Mouse (Mus musculus) liver, embryonic 16.5 days (tissue): Measurements from ENCODE around the gene Ssc5d. TPM values are rescaled to one million over a fixed set of nuclear protein-coding genes. Genes with fewer than 3 reads are reported as not detected.

Experiments
- ATAC-seq: fragments of 200-750 bp; cut with Nextera tagmentation; 2 replicates; pipeline ENCODE4 v1.8.0; 2017; ENCODE audit warnings: low read depth, mild to moderate bottlenecking, moderate number of reproducible peaks, moderate library complexity
- H3K27ac ChIP-seq: fragments of 300-500 bp; sonication (generic); 2 replicates; pipeline ENCODE4 v1.5.1; 2014; ENCODE audit warnings: mild to moderate bottlenecking, low read length
- H3K27me3 ChIP-seq: fragments of 300-500 bp; sonication (generic); 2 replicates; pipeline ENCODE4 v1.6.1; 2014; ENCODE audit warnings: low read depth, low read length, mixed read lengths; ENCODE audit not compliant: control insufficient read depth, insufficient read depth
- H3K36me3 ChIP-seq: fragments of 300-500 bp; sonication (generic); 2 replicates; pipeline ENCODE4 v1.6.1; 2014; ENCODE audit warnings: mild to moderate bottlenecking; ENCODE audit not compliant: control insufficient read depth, insufficient read depth
- H3K4me1 ChIP-seq: fragments of 300-500 bp; sonication (generic); 2 replicates; pipeline ENCODE4 v1.6.1; 2014; ENCODE audit warnings: low read depth, low read length, mixed read lengths; ENCODE audit not compliant: control insufficient read depth
- H3K4me2 ChIP-seq: fragments of 300-500 bp; sonication (generic); 2 replicates; pipeline ENCODE4 v1.6.1; 2014; ENCODE audit warnings: low read depth, low read length, mixed read lengths
- H3K4me3 ChIP-seq: fragments of 300-500 bp; sonication (generic); 2 replicates; pipeline ENCODE4 v1.5.1; 2014; ENCODE audit warnings: low read depth, mild to moderate bottlenecking, low read length
- H3K9ac ChIP-seq: fragments of 300-500 bp; sonication (generic); 2 replicates; pipeline ENCODE4 v1.6.1; 2014; ENCODE audit warnings: low read depth, low read length
- H3K9me3 ChIP-seq: fragments of 300-500 bp; sonication (generic); replicated peaks from 2 replicates; pipeline ENCODE4 v1.6.1; 2016; ENCODE audit warnings: low read length; ENCODE audit not compliant: control insufficient read depth
- WGBS: fragments of 180-500 bp; shearing (Covaris S2); extraction: QIAGEN DNeasy Blood & Tissue Kit; methylation state at CpG from one replicate; pipeline ENCODE4 v1.1.7; 2014; ENCODE audit not compliant: insufficient replicate concordance; 5-methylcytosine and 5-hydroxymethylcytosine counted together
- polyA plus RNA-seq: library from polyadenylated mRNA; unstranded; fragments of >200 nt; fragmentation: Nextera tagmentation; extraction: Ambion mirVana; gene quantifications from 2 replicates; pipeline ENCODE4 v1.2.1, GENCODE M21; 2015

The Ssc5d gene
- polyA plus RNA-seq, 1 experiment from 2014 or later, result 0.20 TPM

DNA sequence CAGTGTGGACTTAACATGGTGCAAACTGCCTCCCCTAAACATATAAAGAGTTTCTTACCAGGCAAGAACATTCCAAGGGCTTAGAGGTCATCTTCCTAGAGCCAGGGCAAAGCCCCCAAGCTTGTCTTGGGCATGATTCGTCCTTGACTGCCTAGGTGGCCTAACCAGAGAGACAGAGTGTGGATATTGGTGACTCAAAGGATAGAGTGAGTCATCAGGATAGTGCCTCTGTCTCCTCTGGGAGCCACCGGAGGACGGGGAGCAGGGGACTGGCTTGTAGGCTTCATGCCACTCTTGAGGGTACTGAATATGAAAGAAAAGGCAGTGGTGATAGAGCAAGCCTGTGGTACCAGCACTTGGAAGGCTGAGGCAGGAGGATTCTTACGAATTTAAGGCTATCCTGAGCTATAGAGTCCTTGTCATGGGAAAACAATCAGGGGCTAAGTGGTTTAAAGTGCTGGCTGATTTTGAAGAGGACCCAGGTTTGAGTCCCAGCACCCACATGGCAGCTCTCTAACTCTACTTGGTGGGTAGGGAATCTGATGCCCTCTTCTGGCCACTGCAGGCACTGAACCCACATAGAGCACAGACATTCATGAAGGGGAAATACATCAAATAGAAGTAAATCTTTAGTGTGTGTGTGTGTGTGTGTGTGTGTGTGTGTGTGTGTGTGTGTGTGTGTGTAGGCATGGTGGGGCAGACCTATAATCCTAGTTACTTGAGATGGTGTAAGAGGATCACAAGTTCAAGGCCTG, 8.8 kb downstream of the Ssc5d start:
- WGBS, result 56% methylated on average over 4 of the region's 4 CpGs
- Histone ChIP-seq H3K4me1 (no peaks in the 10 kb centered on the region), H3K9me3 (no peaks in the 10 kb centered on the region), H3K27ac (no peak overlapping the region), H3K4me3 (no peak overlapping the region), H3K9ac (no peak overlapping the region), H3K4me2 (no peak overlapping the region), H3K36me3 (no peaks in the 10 kb centered on the region), H3K27me3 (no peaks in the 10 kb centered on the region)
- no peak for ATAC-seq

DNA sequence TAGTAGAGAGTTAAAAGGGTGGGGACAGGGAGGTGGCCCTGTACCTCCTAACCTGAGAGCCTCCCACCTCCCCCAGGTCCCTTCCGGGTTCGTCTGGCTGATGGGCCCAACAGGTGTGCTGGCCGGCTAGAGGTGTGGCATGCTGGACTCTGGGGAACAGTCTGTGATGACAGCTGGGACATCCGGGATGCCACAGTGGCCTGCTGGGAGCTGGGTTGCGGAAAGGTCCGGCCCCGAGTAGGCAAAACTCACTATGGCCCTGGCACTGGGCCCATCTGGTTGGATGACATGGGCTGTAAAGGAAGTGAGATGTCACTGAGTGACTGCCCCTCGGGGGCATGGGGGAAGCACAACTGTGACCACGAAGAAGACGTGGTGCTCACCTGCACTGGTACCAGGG, 11.2 kb downstream of the Ssc5d start:
- H3K36me3 ChIP-seq, result no peaks in the 10 kb centered on the region
- H3K4me3 ChIP-seq, result no peak overlapping the region
- no peaks in the 10 kb centered on the region for H3K9me3 ChIP-seq
- no peak overlapping the region for H3K4me2 ChIP-seq
- no peaks in the 10 kb centered on the region for H3K4me1 ChIP-seq
- 57% methylated on average over 10 of the region's 10 CpGs for WGBS
- no peaks in the 10 kb centered on the region for H3K27me3 ChIP-seq
- no peak overlapping the region for H3K27ac ChIP-seq
- no peak for ATAC-seq
- H3K9ac ChIP-seq, result no peak overlapping the region

DNA sequence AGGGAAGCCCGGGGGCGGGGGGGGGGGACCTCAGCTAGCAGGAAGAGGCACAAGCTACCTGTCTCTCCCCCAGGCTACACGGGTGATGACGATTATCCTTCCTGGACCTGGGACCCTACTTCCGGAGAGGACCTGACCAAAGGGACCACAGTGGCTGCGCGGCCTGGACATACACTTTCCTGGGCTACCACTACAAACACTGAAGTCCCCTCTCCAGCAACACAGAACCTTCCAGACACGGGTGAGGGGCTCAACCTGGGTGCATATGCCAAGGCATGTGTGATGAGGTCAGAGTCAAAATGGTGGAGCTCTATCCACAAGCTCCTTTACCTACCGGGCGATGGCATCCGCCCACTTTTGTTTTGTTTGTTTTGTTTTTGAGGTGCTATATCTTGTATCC, 11.8 kb downstream of the Ssc5d start:
- no peak overlapping the region for H3K4me3 ChIP-seq
- no peaks in the 10 kb centered on the region for H3K27me3 ChIP-seq
- no peaks in the 10 kb centered on the region for H3K4me1 ChIP-seq
- no peak overlapping the region for H3K4me2 ChIP-seq
- H3K27ac ChIP-seq, result no peak overlapping the region
- no peak overlapping the region for H3K9ac ChIP-seq
- ATAC-seq, result no peak
- no peaks in the 10 kb centered on the region for H3K9me3 ChIP-seq
- no peaks in the 10 kb centered on the region for H3K36me3 ChIP-seq
- 57% methylated on average over 9 of the region's 11 CpGs for whole genome bisulfite sequencing

DNA sequence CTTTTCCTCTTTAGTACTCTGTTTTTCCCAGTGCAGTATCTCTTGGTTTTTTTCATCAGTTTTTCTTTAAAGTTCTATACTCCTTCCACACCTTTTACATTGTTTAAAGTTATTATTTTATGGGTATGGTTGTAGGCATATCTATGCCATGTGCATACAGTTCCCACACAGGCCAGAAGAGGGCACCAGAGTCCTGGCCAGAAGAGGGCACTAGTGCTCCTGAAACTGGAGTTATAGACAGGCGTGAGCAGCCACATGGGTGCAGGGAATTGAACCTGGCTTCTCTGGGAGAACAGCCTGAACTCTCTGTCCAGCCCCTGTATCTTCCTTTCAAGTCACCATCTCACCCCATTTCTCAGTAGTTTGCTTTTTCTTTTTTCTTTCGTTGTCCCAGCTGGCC, 12.9 kb downstream of the Ssc5d start:
- no peak overlapping the region for H3K4me3 ChIP-seq
- ATAC-seq, result no peak
- 18% methylated on average over 2 of the region's 2 CpGs for WGBS

DNA sequence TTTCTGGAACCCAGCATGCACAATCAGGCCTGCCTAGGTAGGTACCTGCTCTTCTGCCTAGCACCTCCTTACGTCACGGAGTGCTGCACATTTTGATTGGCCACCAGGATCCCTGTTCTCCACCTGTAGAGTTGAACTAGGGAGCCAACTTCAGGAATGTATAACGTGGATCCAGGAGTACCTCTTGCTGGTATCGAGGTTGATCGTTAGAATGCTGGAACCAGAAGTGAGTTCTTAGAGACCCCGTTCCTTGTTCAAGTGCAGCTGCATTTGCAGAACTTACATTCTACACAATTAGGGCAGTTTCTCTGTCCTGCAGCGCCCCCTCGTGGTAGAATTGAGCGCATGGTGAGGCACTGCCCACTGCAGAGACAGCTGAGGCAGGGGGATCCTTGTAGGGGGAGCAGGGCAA, 14.5 kb downstream of the Ssc5d start:
- peak; percentile 44; the same call in 1 of the 2 replicates for ATAC-seq
- Histone ChIP-seq H3K4me2 (no peak overlapping the region), H3K36me3 (no peaks in the 10 kb centered on the region), H3K9me3 (no peaks in the 10 kb centered on the region), H3K9ac (no peak overlapping the region), H3K4me3 (no peak overlapping the region), H3K27ac (no peak overlapping the region), H3K4me1 (no peaks in the 10 kb centered on the region), H3K27me3 (no peaks in the 10 kb centered on the region)
- whole genome bisulfite sequencing, result 13% methylated on average over 9 of the region's 9 CpGs

More for the DNA sequence above, 12.9 kb downstream of the Ssc5d start:
- no peaks in the 10 kb centered on the region for H3K27me3 ChIP-seq
- H3K4me1 ChIP-seq, result no peaks in the 10 kb centered on the region
- no peaks in the 10 kb centered on the region for H3K9me3 ChIP-seq
- H3K4me2 ChIP-seq, result no peak overlapping the region
- H3K9ac ChIP-seq, result no peak overlapping the region
- no peak overlapping the region for H3K27ac ChIP-seq
- H3K36me3 ChIP-seq, result no peaks in the 10 kb centered on the region

DNA sequence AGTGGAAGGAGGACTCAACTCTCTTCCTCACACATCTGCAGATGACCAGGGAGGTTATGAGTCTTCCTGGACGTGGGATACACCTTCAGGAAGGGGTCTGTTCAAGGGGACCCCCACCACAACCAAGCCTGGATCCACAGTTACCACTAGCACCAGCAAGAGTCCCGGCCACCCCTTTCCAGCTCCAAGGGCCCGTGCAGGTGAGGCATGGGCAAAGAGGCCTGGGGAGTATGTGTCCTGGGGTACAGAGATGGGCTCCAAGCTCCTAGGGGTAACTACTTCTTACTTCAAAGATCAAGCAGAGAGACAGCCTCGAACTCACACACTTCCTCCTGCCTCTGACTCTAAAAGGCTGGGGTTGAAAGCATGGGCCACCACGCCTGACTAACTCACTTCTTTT, 17.1 kb downstream of the Ssc5d start:
- no peak overlapping the region for H3K4me3 ChIP-seq
- H3K27me3 ChIP-seq, result no peaks in the 10 kb centered on the region
- no peaks in the 10 kb centered on the region for H3K9me3 ChIP-seq
- H3K36me3 ChIP-seq, result no peaks in the 10 kb centered on the region
- 29% methylated on average over 5 of the region's 5 CpGs for WGBS
- H3K9ac ChIP-seq, result no peak overlapping the region
- H3K27ac ChIP-seq, result no peak overlapping the region
- no peaks in the 10 kb centered on the region for H3K4me1 ChIP-seq
- H3K4me2 ChIP-seq, result no peak overlapping the region
- no peak for ATAC-seq

DNA sequence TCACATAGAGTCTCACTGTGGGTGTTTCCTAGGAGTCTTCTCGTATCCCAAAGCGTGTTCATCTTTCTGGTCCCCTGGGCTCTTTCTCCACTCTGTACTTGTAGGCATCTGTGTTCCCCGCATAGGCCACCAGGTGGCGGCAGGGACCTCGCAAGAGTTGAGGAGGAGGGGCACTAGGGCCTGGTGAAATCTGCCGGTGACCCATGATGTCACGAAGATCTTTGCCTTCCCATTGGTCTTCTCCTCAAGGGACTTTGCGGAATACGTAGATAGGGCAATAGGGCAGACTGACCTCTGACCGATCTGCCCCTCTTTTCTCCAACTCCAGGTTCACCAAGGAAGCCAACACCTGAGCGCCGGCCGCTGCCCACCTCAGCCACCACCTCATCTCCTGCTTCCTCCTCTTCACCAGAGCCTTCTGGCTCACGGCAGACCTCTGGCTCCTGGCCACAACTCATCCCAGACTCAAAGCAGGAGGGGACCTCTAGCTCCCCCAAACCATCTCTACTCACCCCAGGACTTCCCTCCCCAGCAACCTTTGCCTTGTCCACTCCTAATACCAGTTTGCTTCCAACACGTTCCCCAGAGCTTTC, 17.7 kb downstream of the Ssc5d start:
- 0 out of 2 replicates have a peak overlapping the region, but pooled peaks have one; percentile 3 for H3K4me3 ChIP-seq
- H3K36me3 ChIP-seq, result no peaks in the 10 kb centered on the region
- no peaks in the 10 kb centered on the region for H3K27me3 ChIP-seq
- ATAC-seq, result peak; percentile 79
- H3K4me2 ChIP-seq, result peak overlapping the region; percentile 41
- H3K9me3 ChIP-seq, result no peaks in the 10 kb centered on the region
- H3K4me1 ChIP-seq, result no peaks in the 10 kb centered on the region
- H3K27ac ChIP-seq, result no peak overlapping the region
- no peak overlapping the region for H3K9ac ChIP-seq
- WGBS, result 13% methylated on average over 15 of the region's 15 CpGs

DNA sequence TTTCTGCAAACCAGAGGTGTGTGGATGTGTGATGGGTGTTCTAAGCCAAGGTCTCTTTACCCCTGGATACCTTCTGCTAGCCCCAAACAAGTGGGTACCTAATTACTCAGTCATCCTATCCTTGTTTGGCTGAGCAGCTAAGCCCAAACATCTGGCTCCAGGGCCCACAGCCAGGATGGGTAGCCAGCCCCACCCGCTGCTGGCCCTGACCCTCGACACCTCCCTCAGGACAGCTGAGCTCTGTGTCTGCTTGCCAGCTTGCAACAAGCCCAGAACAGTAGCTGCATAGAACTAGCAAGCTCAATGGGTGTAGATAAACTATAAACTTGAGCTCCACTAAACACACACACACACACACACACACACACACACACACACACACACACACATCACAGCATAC, 22.3 kb downstream of the Ssc5d start:
- no peaks in the 10 kb centered on the region for H3K9me3 ChIP-seq
- no peak overlapping the region for H3K27ac ChIP-seq
- WGBS, result 49% methylated on average over 2 of the region's 2 CpGs
- no peaks in the 10 kb centered on the region for H3K36me3 ChIP-seq
- no peak for ATAC-seq
- H3K27me3 ChIP-seq, result no peaks in the 10 kb centered on the region
- H3K4me1 ChIP-seq, result no peaks in the 10 kb centered on the region
- H3K4me2 ChIP-seq, result no peak overlapping the region
- no peak overlapping the region for H3K4me3 ChIP-seq
- H3K9ac ChIP-seq, result no peak overlapping the region

DNA sequence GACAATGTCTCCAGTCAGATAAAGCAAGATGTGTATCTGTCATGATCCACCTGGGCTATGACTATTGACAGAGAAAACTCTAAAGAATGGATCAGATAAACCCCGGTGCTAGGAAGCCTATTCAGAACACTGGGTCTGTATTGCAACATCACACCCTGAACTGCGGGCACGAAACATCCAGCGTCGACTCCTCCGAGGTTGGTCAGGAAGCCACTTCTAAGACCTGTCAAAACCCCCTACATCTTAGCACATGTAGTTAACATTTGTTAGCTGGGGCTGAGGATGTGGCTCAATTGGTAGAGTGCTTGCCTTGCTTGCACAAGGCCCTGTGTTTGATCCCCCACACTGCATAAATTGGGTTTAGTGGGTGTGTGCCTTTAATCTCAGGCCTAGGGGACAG, 22.8 kb downstream of the Ssc5d start:
- no peaks in the 10 kb centered on the region for H3K4me1 ChIP-seq
- H3K4me3 ChIP-seq, result no peak overlapping the region
- 31% methylated on average over 6 of the region's 6 CpGs for WGBS

More for the DNA sequence above, 22.8 kb downstream of the Ssc5d start:
- H3K36me3 ChIP-seq, result no peaks in the 10 kb centered on the region
- no peak overlapping the region for H3K4me2 ChIP-seq
- H3K9me3 ChIP-seq, result no peaks in the 10 kb centered on the region
- ATAC-seq, result no peak
- H3K27ac ChIP-seq, result no peak overlapping the region
- no peaks in the 10 kb centered on the region for H3K27me3 ChIP-seq
- H3K9ac ChIP-seq, result no peak overlapping the region
